Mouse (Mus musculus) layer of hippocampus, postnatal 25 days (tissue): ENCODE data around the gene Il4i1. TPM values are rescaled to one million over a fixed set of nuclear protein-coding genes. Genes with fewer than 3 reads are reported as not detected.

Source experiments
- DNase-seq, 2 experiments: peaks; one replicate each; pipeline ENCODE4 v3.0.0; 2022; ENCODE audit warnings: mixed read lengths in 2 of 2, low spot score in 1 of 2; ENCODE audit errors: extremely low spot score in 1 of 2
- total RNA-seq, 2 experiments: library from RNA; stranded (reverse); gene quantifications; 2 replicates each; pipeline ENCODE4 v1.2.3; 2021

The Il4i1 gene
- total RNA-seq, 2 experiments from 2014 or later, result 1.4 to 2.4 TPM

DNA sequence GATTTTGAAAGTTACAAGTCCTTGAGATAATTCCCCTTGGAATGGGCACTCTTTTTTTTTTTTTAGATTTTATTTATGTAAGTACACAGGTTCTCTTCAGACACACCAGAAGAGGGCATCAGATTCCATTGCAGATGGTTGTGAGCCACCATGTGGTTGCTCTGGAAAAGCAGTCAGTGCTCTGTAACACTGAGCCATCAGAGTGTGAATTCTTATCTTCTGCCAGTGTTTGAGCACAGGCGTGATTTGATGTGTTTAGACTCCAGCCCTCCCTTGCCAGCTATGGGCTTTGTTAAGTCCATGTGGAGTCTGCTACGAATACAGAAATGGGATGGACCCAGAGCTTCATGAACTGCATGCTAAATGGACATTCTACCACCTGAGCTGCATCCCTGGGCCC lies 2.0 kb downstream of the Il4i1 start:
- DNase-seq, result no peak

DNA sequence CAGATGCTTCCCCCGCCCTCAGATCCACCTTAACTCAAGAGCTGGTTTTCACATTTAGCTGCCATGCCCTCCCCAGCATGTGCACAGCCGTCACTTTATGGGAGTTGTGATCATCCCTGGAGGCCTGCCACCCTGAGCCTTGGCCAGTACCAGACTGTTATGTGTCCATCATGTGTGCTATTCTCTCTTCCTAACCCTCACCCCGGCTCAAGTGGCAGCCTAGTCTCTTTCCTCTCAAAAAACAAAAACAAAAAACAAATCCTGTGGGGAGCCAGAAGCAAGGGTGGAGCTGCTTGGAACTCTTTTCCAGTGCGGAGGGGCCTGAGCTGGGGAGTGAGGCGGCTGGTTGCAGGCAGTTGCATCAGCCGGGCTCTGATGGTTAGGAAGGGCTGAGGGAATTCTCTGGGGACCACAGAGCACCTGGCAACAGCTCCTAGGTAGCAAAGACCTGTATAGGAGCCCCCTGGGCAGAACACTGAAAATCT lies 2.6 kb downstream of the Il4i1 start:
- peak in 1 of 2 experiments; percentile 53 for DNase-seq

DNA sequence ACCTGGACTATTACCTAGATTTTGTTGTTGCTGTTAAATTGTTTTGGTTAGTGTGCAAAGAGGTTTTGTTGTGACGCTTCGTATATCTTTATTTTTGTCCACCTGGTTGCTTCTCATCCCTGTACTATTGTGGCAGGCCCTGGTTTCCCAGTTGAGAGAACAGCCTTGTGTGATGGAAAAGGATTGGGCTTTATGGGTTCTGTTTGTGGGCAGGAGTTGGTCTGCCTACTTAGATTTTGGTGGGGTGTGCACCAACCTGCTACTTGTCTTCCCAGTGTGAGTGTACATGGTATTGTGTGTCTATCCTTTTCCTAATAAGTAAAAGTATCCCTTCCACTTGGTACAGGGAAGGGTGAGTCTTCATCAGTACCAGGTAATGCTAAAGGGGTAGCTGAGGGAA lies 3.2 kb downstream of the Il4i1 start:
- no peak for DNase-seq

DNA sequence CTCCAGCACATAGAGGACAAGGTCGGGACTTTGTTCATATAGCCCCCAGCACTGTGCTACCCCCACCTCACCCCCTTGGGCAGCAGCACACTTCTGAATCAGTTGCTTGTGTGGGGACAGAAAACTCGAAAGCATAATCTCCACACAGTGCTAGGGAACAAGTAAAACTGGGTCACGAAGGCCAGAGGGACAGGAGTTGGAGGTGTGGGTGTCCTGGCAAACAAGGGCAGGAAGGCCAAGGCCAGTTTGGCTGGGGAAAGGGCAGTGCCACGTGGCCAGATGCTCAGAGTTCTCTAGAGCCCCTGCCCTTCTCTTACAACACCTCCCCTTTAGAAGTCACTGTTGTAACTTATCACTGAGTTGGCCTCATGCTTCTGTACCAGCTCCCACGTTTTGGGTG lies 3.7 kb downstream of the Il4i1 start:
- no peak for DNase-seq

DNA sequence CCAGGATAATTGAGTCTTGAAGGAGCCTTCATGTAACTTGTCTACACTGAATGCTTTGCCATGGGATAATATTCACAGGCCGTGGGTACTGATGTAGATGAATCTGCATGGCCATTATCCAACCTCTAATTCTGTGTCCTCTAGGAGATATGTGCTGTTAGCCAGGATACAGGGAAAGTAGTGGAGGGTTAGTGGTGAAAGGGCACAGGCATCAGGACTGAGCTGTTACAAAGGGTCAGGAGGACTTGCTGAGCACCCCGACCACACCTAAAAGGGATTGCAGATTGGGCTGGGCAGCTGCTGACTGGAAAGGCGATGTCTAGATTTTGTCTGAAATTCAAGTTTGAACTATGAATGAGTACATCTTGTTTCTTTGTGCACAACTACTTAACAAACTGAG lies 4.3 kb downstream of the Il4i1 start:
- DNase-seq, result no peak

DNA sequence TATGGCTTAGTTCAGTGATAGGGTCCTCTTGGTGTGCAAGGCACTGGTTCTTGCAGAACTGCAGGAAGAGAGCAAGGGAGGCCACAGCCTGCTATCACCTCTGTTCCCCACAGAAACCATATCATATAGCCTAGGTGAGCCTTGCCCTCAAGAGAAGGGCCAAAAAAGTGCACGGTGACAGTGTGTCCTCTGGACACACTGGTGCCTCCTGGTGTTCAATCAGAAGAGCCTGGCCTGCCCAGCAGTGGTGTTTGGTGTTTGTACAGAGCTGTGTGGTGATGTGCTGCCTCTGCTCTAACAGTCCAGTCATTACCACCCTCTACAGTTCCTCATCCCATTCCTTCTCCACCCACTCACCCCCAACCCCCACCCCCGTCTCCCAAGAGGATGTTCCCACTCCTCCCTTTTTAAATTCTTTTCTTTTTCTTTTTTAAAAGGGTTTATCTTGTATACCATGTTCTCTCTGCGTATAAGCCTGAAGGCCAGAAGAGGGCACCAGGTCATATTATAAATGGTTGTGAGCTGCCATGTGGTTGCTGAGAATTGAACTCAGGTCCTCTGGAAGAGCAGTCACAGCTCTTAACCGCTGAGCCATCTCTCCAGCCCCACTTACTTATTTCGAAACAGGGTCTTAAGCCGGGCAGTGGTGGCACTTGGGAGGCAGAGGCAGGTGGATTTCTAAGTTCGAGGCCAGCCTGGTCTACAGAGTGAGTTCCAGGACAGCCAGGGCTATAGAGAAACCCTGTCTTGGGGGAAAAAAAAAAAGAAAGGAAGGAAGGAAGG lies 5.7 kb downstream of the Il4i1 start:
- DNase-seq, result peak in 1 of 2 experiments; percentile 1

DNA sequence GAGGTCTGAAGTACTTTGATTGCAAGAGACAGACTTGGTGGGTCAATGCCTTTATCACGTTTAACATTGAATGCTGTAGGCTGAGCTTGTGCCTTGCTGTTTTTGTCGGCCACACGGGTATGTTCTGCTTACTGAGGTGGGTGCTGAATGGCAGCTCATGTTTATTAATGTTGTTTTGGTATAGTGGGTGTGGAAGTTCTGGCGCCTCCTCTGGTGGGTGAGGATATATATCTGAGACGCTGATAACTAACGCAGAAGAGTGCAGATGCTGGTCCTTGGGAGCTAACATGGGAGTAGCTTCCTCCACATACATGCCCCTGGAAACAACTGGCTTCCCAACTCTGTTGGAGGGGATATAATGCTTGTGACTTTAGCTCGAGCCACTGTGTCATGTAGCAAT lies 7.2 kb downstream of the Il4i1 start:
- no peak for DNase-seq

DNA sequence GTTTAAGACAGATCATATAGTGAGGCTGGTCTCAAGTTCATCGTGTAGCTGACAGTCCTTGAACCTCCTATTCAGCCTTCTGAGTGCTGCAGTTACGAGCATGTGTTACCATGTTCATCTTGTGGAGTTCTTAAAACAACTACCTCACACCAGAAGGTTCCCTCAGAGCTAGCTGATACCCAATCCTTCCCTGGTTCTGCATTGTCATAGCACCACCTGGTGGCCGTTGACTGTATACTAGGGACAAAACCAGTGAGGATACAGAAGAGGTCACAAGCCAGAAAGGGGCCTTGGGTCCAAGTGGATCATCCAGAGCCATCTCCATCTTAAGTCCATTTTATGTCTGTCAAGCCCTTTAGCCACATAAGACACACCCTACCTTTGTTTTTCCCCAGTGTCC lies 8.7 kb downstream of the Il4i1 start:
- DNase-seq, result peak; percentile 66 to 89

DNA sequence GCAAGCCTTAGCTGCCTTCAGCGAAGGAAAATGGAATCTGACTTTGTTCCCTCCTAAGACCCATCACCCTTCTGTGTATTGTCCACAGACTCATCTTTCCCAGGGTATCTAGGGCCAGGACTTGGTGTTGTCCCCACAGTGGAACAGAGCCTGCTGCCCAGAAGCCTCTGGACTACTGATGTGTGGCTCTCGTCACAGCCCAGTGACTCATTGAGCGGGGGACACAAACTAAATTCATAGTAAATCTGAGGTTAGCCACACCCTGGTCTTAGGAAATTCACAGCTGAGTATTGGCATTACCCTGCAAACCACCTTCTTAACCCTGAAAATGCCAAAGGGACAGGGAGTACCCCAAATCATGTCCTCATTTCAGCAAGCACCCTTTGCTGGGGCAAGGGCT lies 10.6 kb downstream of the Il4i1 start:
- DNase-seq, result no peak

DNA sequence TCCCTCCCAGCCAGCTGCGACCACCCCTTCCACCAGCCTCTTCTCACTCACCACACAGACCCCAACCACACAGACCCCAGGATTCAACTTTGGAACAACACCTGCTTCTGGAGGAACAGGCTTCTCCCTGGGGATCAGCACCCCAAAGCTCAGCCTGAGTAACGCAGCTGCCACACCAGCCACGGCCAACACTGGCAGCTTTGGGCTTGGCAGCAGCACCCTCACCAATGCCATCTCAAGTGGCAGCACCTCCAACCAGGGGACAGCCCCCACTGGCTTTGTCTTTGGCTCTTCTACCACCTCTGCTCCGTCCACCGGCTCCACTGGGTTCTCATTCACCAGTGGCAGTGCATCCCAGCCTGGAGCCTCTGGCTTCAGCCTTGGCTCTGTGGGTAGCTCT lies 12.5 kb downstream of the Il4i1 start:
- DNase-seq, result no peak

DNA sequence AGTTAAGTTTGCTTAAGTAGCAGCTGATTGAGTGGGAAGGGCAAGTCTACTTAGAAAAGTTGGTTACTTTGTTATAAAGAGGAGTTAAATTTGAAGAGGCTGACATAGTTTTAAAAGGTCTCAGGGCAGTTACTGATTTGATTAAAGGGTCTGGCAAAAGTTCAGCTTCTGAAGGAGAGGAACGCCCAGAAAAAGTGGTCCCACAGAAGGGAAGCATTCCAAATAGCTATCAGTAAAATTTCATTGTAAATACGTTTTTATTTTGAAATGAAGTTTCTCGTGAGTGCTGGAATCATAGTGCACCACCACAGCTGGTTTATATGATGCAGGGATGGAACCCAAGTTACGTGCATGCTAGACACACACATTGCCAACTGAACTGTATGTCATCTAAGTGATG lies 16.6 kb downstream of the Il4i1 start:
- no peak for DNase-seq

DNA sequence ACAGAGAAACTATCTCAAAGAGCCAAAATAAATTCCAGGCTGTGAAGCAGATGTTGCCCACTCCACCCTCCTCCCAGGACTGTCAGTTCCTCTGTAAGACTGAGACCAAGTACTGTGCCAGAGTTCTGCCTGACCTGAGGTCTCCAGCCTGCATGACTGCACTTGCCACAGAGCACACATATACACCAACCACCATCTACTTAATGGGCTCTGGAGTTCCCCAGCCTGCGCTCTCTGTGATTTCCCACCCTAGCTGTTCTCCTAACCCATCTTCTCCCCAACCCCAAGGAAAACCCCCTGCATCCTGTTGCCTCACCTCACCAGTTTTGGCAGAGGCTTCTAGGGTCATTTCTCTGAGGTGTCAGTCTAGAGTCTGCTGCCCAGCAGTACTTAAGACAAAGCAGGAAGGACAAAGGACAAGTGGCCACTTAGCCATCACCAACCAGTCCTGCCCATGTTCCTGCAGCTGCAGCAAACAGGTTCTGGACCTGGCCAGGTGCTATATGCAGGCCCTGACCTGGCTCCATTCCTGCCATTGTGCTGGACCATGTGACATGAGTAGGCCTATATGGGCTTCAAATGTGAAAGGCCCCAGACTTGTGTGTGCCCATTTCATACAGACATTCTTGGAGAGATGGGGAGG lies 19.3 kb downstream of the Il4i1 start:
- DNase-seq, result no peak

DNA sequence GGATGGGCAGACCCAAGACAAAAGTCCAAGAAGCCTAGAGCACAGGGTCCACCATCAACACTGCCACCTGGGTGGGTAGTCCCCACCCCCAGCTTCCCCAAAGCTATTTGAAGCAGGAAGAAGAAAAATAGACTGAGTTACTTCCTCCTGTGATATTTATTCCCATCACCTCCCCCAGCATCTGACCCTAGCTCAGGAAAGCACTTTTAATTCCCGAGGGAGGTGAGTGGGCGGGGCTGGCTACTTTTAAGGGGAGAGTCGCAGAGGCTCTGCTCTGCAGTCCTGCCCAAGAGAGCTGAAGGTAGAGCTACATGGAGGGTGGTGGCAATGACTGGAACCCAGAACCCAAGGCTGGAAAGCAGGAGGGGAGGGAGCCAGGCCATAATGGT lies 19.8 kb downstream of the Il4i1 start:
- DNase-seq, result no peak

DNA sequence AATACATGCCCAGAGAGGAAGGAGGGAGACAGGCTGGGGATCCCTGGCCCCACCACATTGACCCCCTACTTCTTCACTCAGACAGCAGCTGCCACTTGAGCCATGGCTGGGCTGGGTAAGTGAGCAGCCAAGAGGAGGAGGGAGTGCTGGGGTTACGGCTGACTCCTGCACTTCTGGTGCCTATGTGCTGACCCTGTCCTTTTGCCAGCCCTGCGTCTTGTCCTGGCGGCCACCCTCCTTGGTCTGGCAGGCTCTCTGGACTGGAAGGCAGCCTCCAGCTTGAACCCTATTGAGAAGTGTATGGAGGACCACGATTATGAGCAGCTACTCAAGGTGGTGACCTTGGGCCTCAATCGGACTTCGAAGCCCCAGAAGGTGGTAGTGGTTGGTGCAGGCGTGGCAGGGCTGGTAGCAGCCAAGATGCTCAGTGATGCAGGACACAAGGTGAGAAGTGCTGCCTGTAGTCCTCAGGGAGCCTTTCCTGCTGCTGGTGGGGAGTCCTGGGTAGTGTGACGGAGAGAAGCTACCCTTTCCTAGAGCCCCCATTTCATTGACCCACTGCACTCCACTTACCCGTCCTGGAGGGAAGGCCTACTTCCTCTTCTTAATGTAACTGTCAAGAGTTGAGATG lies 20.4 kb downstream of the Il4i1 start:
- no peak for DNase-seq

DNA sequence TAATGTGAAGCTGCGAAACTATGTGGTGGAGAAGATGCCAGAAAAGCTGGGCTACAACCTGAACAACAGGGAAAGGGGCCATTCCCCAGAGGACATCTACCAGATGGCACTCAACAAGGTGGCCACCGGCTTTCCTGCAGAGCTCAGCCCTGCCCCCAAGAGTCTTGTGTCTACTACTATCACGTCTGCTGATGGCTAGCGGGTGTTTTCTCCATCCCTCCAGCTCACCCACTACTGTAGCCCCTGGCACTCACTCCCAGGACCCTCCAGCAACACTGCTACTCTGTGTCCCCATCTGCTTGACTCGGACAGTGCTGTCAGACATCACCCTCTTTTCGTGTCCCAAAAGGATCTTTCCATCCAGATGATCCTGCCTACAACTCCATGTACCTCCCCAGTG lies 21.9 kb downstream of the Il4i1 start:
- no peak for DNase-seq

DNA sequence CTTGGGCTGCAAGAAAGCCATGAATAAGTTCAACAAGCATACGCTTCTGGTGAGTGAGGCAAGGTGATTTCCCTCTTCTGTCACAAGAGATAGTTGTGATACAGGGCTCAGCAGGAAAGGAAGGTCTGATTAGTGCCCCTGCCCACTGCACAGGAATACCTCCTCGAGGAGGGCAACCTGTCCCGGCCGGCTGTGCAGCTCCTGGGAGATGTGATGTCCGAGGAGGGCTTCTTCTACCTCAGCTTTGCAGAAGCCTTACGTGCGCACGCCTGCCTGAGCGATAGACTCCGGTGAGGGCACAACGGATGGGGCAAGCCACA lies 22.9 kb downstream of the Il4i1 start:
- no peak for DNase-seq

DNA sequence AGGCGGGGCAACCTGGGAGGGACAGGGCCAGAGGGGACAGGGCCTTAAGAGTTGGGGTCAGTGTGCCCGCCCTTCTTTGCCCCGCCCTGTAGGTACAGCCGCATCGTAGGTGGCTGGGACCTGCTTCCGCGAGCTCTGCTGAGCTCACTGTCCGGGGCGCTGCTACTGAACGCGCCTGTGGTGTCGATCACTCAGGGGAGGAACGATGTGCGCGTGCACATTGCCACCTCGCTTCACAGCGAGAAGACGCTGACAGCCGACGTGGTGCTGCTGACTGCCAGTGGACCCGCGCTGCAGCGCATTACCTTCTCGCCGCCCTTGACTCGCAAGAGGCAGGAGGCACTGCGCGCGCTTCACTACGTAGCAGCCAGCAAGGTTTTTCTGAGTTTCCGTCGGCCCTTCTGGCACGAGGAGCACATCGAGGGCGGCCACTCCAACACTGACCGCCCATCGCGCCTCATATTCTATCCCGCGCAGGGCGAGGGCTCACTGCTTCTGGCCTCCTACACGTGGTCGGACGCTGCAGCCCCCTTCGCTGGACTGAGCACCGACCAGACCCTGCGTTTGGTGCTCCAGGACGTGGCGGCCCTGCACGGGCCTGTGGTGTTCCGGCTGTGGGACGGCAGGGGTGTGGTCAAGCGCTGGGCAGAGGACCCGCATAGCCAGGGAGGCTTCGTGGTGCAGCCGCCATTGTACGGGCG lies 23.5 kb downstream of the Il4i1 start:
- no peak for DNase-seq

DNA sequence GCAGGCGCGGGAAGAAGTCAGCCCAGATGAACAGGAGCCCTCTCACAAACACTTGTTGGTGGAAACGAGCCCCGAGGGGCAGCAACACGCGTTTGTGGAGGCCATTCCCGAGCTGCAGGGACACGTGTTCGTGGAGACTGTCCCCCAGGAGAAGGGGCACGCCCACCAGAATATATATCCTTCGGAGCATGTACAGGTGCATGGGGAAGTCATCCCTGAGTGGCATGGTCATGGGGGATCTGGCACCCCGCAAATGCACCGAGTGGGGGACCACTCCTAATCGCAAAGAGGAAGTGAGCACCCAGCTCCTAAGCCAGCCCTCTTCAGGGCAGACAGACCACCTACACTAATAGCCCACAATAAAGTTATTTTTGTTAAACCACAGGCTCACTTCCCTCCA lies 24.2 kb downstream of the Il4i1 start:
- DNase-seq, result no peak

DNA sequence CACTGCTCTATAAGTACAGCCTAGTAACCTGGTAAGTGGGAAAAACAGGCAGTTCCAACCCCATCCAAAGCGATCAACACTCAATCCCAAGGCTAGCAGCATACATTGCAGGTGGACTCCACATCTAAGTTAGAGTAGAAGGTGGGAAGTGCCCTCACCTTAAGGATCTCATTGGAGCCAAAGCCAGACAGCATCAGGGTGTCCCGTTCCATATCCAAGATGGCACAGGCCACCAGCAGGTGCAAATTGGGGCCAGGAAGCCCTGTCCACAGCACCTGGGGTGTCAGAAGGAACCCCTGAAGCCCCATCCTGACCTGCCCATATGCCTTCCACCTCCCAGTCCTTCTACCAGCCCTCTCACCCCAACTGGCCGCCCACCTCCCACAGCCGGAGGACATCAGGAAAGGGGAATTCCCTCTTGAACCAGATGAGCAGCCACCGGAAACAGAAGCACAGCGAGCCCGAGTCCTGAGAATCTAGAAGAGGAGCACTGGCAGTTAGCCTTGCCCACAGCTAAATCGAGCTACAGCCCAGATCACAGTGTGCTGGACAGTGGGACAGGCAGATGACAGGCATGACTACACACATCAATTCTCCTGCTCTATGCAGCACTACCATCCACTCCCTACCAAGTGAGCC lies 25.8 kb downstream of the Il4i1 start:
- DNase-seq, result no peak

DNA sequence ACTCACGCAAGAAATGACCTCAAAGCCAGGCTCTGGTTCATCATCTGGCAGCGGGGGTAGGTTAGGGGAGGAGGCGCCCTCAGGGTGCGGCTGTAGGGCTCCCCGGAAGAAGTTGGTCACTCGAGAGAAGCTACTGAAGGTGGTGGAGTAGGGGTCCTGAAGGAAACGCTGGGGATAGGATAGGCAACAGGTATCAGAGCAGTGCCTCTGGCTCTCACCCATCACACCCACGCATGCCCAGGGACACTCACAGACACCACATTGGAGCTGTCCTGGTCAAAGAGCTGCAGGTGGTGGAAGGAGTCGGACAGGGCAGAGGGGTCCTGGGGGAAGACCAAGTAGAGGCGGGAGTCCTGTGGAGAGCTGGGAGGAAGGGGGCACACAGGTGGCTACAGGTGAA lies 28.8 kb downstream of the Il4i1 start:
- no peak for DNase-seq

DNA sequence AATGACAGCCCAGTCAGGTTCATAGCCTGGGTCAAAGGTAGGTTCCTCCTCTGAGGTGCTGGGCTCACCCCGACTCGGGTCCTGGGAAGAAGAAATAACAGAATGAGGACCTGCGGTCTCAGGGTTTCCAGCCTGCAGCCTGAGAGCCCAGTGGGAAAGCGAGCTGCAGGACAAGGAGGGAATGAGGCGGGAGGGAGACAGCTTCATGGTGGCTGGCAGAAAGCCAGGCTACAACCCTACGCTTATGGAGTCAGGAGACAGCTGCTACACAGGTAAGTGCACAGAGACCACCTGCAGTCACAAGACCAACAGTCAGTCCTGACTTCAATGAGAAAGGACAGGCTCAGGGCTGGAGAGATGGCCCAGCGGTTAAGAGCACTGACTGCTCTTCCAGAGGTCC lies 30.6 kb downstream of the Il4i1 start:
- no peak for DNase-seq
